Mouse (Mus musculus): ENCODE results near the gene Dand5.

Dand5 gene

DNA sequence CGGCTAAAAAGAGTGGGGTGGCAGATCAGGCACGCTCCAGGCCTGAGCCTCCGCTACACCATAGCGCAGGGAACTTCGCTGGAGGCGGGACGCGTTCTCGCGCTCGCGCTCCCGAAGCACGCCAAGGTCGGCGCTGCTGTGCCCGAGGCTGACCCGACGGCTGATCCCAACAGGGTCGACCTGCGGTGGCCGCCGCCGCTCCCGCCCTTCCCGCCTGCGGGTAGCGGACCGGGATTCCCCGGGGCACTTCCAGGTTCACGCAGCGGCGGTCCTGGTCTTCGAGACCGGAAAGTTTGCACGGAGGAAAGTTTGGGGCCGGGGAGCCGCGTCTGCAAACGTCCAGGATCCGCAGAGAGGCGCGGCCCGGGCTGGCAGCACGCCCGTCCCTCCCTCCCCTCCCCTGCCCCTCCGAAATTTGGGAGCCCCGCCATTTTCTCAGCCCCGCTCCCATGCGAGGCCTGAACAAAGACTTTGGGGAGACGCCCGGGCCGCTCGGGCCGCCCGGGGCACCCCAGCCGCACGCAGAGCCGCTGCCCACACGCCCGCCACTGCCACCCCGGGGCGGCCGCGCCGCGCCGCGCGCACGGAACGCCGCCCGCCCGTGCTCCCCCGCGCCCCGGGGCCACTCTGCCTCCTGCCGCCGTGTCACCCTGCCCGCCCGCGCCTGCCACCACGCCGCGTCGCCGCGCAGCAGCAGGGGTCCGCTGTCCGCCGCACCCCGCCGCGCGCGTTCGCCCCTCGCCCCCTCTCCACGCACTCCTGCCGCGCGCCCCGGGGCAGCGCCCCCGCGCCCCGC is 23.3 kb downstream of the Dand5 start:
- peak; percentile 68 to 71 for DNase-seq

- DNase-seq = peak in 1 of 2 experiments; percentile 47
These were observed 24.0 kb downstream of the Dand5 start for GRCm38 (mm10) chr8:84798446-84799135.

DNA sequence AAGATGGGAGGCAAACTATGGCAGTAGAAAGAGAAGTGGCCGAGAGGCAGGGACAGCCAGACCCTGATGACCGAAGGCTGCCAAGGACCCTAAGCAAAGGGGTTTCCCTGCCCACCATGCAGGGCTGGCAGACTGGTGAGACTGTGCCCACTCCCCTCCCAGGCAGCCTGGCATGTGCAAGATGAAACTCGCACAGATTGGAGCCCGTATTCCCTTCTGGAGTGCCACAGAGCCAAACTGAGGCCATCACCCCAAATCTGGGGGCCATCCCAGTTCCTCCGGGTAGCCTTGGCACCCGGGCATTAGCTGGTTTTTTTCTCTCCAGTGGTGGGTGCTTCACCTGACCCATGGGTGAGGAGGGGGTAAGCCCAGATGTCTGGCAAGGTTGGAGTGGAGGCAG is 24.7 kb downstream of the Dand5 start:
- peak in 1 of 2 experiments; percentile 25 for DNase-seq

DNA sequence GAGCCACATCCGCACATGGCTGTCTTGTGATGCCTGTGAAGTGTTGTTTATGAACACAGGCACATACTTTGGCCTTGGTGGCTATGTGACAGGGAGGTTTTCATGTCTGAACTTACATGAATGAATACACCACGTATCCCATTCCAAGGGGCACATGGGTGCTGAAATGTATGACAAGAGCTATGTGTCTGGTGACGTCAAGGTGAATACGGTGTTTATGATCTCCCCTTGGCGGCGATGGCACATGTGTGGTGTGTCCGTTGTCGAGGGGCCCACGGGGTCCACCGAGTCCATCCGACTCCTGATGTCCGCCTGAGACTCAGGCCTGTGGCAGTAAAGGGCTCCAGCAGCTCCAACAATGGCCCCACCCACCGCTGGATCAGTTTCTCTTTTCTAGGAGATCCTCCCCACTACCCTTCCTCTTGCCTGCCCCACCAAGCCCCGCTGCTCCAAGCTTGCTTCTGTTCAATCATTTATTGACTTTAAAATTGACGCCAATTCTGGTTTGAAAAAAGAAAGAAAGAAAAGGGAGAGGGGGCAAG is 25.3 kb downstream of the Dand5 start:
- peak in 1 of 2 experiments; percentile 24 for DNase-seq

DNA sequence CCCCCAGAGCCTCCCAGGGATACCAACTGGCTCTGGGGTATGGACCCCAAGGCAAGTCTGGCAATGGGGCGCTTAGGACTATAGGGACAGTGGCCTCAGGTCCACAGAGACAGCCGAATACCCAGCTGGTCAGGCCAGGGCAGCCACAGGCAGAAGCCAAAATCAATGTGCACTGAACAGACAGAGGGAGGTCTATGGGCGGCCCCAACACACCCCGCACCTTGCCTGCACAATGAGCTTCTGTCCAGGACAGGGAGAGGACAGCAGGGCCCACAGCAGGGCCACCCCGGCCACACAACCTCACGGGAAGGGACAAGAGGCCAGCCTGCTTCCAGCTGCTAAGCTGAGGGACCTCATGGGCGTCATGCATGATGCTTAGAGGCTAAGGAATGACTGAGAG is 28.1 kb downstream of the Dand5 start:
- peak; percentile 60 to 71 for DNase-seq

DNA sequence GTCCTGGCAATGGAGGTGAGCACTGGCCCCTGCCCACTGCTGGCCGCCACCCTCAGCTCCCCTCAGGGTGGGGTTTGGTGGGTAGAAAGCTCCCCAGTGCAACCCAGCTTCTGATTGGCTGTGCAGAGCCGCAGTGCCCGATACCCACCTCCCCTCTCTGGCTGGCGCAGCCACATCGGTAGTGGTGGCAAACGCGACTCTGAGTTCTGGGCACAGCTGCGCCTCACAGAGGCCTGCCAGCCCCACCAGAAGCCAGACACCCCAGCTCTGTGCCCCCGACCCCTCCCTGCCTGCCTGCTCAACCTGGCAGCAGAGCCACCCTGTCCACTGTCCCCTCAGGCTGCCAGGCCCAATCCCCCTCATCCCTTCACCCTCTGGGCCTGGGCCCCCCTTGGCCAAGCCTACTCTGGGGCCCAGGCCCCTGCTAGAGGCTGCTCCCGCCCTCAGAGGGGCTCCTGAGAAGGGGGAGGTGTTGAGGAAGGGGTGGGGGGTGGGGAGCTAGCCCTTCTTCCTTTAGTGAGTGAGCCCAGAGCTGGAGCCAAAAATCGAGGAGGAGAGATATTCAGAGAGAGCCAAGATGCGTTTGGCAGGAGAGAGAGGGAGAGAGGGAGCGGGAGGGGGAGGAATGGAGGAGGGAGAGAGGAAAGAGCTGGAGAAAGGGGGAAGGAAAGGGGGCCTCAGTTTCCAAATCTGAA is 28.7 kb downstream of the Dand5 start:
- peak in 1 of 2 experiments; percentile 69 for DNase-seq

- peak; percentile 44 for DNase-seq
These were observed 29.5 kb downstream of the Dand5 start for GRCm38 (mm10) chr8:84793134-84793533.

- no peak for DNase-seq
These were observed 30.1 kb downstream of the Dand5 start for GRCm38 (mm10) chr8:84792429-84792947.

DNA sequence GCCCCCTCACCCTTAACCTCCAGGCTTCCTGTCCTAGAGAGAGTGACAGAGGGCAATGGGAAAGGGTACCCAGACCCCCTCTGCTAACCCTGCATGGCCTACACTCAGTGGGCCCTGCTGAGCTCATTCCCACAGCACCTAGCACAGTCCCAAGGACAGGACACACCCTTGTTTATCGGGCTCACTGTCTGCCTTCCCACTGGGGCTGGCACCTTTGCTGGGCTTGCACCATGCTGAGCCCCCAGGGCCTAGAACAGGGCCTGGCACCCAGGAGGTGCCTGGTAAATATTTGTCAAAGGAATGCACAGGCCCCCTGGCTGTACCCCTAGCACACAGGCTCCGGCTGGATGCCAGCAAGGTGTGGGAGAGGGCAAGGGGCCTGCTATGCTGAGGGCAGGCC is 32.1 kb downstream of the Dand5 start:
- DNase-seq = peak in 1 of 2 experiments; percentile 32

DNA sequence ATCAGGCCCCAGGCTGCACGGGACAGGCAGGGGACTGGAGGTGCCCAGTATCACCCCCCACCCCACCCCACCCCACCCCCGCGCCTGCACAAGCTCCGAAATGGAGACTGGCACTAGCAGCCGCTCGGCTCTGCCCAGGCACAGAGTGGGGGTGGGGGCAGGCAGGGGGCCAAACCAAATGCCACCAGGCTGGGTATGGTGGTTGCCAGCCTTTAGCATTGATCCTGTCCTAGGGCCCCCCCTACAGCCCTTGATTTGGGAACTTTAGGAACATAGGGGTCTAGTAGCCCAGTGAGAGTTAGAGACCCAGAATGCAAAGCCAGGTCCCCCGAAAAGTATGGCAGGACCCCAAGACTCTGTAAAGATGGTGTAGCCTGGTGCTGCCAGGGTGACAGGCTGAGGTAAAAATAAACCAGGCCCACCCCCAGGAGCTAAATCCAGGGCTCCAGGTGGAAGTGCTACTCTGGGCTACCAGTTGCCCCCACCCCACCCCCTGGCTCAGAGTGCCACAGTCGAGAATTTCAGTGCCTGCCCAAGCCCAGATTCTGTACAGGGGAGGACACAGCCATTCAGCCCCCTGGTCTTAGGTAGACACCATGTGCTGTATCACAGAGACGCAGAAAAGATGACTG is 32.7 kb downstream of the Dand5 start:
- DNase-seq = peak; percentile 72 to 84

- no peak for DNase-seq
These were observed 33.3 kb downstream of the Dand5 start for GRCm38 (mm10) chr8:84789345-84789744.

GRCm38 (mm10) chr8:84788896-84789295 is 33.7 kb downstream of the Dand5 start:
- DNase-seq = peak; percentile 39 to 40

GRCm38 (mm10) chr8:84787523-84788302 is 34.9 kb downstream of the Dand5 start:
- DNase-seq = peak; percentile 66 to 70

- DNase-seq = peak in 1 of 2 experiments; percentile 22
These were observed 35.7 kb downstream of the Dand5 start for GRCm38 (mm10) chr8:84786801-84787467.

DNA sequence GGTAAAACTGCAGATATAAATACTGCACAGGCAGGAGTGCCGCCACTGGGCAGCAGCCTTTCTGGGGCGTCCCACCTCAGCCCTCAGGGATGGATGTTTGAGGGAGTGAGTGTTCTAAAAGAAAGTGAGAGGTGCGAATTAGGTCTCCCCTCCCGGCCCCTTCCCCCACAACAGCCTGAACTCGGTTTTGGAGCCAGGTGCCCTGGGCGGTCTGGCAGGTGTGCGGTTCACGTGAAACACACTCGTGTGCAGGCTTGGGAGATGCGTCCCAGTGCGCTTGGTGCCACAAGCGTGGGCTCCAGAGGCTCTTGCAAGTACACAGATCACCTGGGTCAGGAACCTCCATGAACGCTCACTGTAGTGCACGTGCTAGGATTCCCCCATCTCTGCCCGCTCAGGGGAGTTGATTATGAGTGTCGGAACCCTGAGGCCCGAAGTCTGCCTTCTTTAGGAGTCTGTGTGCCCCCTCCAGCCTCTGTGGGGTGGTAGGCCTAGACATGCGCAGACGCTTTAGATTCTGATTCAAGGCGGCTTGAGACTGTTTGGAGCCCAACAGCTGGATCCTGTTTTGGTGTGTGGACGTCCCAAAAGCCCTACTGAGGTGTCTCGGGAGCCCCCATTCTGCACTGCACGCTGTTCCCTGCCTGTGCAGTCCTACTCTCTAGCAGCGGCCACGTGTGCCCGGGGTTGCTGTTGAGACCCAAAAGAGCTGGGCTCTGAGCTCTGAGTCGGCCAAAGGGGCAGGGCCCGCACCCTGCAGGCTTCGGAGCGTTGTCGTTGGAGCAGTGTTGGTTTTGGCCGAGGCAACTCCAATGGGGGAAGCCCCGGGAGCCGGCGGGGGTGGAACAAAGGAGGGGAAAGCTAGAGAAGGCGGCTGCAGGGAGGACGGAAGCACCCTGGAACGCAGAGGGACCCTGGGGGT is 36.6 kb downstream of the Dand5 start:
- DNase-seq = peak in 1 of 2 experiments; percentile 48

DNA sequence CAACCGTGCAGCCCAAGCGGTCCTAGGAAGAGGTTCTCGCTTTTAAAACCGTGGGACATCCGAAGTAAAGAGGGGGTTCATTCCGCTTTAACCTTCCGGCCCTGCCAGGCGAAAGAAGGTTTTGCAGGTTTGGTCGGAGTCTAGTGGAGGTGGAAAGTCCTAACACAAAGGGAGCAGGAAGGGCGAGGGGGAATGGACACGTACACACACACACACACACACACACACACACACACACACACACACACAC is 37.2 kb downstream of the Dand5 start:
- DNase-seq = peak in 1 of 2 experiments; percentile 47

DNA sequence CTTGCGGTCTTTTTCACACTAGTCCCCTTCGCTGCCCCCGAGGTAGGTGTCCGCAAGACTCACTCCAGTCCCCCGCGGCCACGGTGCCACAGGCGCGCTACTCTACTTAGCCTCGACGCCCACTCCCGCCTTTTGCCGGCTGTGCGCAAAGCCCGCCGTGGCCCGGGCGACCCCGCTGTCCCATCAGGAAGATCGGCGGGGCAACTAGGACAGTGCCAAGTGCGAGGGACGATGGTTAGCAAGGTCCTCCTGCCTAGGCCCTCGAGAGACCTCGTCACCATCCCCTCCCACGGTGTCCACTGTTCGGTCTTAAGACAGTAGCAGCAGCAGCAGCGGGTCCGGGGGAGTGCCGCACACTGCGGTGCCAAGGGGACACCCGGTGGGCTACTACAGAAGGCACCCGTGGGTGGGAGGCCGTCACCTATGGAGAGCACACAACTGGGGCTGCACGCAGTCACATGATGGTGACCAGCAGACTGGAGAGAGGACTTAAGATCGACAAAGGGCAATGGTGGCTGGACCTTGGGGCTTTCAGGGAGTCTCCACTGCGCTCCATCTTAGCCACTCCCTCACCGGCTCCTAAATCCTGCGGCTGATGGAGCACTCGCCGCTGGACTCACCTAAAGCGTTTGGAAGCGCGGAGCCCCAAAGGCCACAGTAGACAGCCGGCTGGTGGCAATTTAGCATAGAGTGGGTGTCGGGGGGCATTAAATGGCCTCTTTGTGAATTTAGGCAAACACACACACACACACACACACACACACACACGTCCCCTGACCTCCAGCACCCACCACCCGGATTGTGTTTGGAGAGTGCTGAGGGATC is 37.7 kb downstream of the Dand5 start:
- peak; percentile 48 to 55 for DNase-seq

GRCm38 (mm10) chr8:84783919-84784581 is 38.6 kb downstream of the Dand5 start:
- peak; percentile 66 to 69 for DNase-seq
